Mouse (Mus musculus): ENCODE measurements around the gene Ube2c.

Gene Ube2c

DNA sequence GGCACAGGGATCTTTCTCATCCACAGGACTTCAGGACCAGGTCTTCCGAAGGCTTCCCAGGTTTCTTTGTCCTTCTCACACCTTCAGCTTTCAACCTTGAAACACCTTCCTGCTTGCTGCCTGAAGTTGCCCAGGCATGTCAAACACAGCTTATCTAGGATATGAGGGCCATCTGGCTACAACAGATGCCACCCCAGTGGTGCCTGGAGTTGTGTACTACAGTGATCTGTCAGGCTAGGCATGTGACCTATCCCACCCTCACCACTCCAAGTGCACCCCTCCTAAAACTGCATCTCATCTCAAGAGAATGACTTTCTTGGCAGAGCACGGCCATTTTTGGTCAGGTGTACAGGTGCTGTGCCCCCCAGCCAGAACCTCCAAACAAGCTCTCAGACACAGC lies 8.2 kb upstream of the Ube2c start:
- intact Hi-C loops (cut with DNase I) = no loop called here

DNA sequence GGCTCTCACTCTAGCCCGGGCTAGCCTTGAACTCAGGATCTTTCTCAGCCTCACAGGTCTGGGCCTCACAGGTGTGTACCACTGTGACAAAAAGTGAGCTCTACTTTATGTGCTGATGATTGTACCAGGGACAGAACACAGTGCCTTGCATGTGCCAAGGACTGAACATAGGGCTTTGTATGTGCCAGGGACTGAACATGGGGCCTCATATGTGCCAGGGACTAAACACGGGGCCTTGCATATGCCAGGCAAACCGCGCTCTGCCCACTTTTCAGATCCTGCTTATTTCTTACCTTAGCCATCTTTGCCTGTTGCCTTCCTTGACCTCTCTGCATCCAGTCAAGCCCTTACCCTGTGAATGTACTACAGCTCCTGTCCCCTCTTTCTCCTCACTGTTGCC lies 7.7 kb upstream of the Ube2c start:
- intact Hi-C loops (cut with DNase I) = no loop called here

- intact Hi-C loops (cut with DNase I) = no loop called here
Observed at GRCm38 (mm10) chr2:164762593-164762992, 7.1 kb upstream of the Ube2c start.

GRCm38 (mm10) chr2:164765841-164766240 lies 3.9 kb upstream of the Ube2c start:
- intact Hi-C loops (cut with DNase I) = no loop called here

- intact Hi-C loops (cut with DNase I) = no loop called here
Observed at GRCm38 (mm10) chr2:164767812-164768540, 1.7 kb upstream of the Ube2c start.

- intact Hi-C loops (cut with DNase I) = no loop called here
Observed at GRCm38 (mm10) chr2:164770279-164770678, 581 bp downstream of the Ube2c start.

- intact Hi-C loops (cut with DNase I) = no loop called here
Observed at GRCm38 (mm10) chr2:164771123-164771522, 1.4 kb downstream of the Ube2c start.

DNA sequence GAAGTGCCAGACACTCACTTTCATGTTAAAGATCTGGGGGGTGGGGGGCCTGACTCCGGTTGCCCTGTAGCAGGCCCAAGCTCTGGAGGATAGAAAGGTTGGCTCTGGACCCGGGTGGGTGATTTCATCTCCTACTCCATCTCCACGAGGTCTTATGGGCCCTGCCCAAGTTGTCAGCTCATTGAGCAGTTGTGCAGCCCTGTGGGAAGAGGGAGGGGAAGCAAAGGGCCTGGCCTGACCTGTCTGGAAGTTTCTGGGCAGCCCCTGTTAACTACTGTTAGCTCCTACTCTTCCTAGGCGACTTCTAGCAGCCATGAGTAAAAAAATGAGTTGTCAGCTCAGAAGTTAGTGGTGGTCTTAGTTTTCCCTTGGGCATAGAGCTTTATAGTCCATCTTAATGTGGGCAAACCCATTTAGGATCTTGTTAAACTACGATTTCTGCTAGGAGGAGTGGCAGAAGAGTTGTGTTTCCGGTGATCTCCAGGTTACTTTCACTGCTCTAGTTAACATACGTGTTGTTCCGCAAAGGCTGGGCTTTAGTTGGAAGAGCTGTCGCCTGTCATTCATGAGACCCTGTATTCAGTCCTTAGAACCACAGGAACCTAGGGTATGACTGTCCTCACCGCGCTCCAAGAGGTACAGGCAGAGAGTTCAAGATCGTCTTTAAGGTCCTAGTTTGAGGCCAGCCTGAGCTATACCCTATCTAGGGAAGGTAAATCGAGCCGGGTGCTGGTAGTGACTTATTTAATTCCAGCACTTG lies 3.7 kb downstream of the Ube2c start:
- intact Hi-C loops (cut with DNase I) = no loop called here

DNA sequence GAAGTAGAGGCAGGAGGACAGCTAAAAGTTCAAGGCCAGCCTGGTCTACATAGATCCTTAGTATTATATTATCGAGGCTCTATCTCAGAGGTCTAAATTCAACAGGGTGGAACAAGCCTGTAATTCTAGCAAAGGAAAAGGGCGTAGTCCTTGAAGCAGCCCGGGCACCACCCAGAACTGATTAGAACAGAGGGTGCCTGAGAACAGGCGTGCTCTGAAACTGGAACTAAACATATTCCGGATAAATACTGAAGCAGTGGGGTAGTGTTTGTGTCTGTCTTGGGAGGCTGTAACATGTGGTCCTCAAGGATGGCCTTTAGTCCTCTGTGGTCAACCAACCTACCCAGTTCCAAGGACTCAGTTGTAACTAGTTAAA lies 4.3 kb downstream of the Ube2c start:
- intact Hi-C loops (cut with DNase I) = no loop called here

- intact Hi-C loops (cut with DNase I) = no loop called here
Observed at GRCm38 (mm10) chr2:164776130-164776529, 6.4 kb downstream of the Ube2c start.

GRCm38 (mm10) chr2:164776801-164777200 lies 7.1 kb downstream of the Ube2c start:
- intact Hi-C loops (cut with DNase I) = no loop called here

DNA sequence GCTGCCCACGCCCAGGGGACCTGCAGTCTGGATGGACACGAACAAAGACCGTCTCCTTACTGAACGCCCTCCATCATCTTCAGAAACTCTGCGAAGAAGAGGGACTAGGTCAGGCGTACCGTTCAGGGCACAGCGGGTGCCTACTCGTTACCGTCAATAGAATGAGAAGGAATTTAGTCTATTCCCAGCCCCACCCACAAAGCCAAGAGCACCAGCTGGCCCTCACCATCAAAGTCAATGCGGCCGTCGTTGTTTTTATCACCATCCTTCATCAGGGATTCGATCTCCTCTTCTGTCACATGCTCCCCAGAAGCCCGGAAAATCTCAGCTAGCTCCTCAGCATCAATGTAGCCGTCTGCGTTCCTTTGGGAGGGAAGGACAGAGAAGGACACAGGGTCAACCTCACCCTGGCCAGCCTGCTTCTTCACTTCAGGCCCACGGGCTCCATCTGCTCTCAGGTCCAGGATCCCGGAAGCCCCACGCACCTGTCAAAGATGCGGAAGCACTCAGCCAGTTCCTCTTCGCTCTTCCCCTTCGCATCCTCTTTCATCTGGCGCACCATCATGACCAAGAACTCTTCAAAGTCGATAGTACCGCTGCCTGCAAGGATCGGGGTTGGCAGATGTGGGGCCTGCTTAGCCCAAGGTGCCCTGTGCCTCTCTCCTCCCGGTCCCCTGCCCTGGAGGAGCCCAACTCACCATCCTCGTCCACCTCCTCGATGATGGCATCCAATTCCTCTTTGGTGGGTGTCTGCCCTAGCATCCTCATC lies 7.7 kb downstream of the Ube2c start:
- intact Hi-C loops (cut with DNase I) = no loop called here

DNA sequence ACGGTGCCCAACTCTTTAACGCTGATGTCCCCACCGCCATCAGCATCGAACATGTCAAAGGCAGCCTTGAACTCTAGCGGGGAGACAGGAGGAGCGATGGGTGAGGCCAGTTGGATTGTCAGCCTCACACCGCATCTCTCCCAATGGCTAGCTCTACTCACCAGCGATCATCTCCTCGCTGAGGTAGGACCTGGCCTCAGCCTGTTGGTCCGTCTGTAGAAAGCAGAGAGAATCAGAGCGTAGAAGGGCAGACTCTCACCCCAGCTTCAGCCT lies 8.3 kb downstream of the Ube2c start:
- intact Hi-C loops (cut with DNase I) = no loop called here

GRCm38 (mm10) chr2:164778809-164779208 lies 9.1 kb downstream of the Ube2c start:
- intact Hi-C loops (cut with DNase I) = no loop called here

GRCm38 (mm10) chr2:164779481-164780086 lies 9.9 kb downstream of the Ube2c start, which contains the start of gene Tnnc2:
Gene Tnnc2 (minus strand): TSS chr2:164779967.
- intact Hi-C loops (cut with DNase I) = no loop called here

GRCm38 (mm10) chr2:164781876-164782275 lies 12.2 kb downstream of the Ube2c start:
- intact Hi-C loops (cut with DNase I) = no loop called here

DNA sequence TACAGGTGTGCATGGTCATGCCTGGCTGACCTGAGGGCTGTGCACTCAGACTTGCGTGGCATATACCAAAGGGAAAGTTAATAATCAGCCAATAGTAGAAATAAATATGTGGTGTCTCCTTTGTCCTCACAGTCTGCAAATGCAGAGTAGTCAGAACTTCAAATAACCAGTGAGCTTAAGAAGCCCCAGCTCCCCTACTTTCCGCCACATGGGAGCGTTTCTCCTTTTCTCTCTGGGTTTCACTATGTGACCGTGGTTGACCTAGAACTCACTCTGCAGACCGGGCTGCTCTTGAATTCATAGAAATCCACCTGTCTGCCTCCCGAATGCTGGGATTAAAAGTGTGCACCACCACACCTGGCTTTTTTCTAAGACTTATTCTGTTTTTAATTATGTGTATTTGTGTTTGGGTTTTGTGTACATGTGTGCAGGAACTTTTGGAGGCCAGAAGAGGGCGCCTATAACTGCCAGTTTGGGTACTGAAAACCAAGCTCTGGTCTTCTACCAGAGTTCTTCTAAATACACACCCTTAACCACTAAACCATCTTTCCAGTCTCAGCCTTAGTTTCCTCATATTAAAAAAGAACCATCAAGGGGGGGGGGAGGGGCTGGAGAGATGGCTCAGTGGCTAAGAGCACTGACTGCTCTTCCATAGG lies 14.4 kb downstream of the Ube2c start:
- intact Hi-C loops (cut with DNase I) = no loop called here

DNA sequence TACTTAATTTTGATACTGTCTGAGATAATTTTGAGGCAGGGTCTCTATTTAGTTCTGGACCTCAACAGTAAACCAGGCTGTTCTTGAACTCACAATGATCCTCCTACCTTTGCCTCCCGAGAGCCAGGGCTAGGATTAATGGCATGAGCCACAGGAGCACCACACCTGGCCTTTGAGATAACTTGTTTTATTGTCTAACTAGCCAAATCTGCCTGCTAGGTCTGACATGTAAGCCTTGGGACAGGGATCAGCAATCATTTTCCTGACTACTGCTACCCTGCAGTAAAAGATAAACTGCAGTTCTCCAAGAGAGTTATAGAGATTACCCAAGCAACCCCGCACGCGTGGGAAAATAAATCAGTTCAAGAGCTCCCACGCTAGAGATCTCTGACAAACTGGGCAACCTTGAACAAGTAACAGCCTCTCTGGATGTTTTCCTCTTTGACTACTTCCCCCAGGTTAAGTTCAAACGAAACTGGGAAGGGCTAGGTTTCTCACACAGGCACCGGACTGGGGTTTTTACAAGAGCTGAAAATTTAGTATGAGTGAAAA lies 15.2 kb downstream of the Ube2c start:
- intact Hi-C loops (cut with DNase I) = loop anchor here (5.0 kb wide), 1 partner anchor 38 kb away; the partner anchor contains the start of genes Dnttip1 and Wfdc3

DNA sequence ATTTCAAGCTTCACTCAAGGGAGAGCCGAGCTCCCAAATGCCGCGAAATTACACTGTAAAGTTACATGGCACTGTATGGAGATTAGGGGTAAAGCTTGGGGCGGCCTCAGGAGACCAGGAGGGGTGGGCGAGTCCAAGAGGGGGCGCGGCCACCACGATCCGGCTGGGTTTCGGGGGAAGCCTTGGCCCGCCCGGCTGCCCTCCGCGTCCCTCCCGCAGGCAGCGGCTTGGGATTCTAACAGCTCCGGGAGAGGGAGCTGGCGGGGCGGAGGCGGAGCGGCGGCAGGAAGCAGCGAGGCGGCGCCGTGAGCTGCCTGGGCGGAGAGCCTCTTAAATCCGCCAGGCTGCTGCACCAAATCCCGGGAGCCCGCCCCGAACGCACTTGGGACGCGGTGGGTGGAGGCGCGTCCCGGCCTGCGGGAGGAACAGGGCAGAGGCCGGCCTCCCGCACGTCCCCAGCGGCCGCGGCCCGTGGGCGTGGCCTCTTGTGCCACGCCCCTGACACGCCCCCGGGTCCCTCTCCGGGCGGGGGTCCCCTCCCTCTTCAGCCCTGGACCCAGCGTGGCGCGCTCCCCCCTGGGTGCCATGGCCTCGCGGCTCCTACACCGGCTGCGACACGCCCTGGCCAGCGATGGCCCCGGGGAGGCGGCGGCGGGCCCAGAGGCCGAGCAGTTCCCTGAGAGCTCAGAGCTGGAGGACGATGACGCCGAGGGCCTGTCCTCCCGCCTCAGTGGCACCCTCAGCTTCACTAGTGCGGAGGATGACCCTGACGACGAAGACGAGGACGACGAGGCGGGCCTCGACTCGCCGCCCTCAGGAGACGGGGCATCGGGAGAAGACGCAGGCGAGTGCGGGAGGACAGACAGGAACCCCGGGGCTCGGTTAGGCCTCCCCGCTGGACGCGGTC lies 16.0 kb downstream of the Ube2c start, which contains the start of gene Snx21:
Snx21 (plus strand) TSS at position 343 of the 907 bp plus-strand sequence.
- intact Hi-C loops (cut with DNase I) = loop anchor here (5.0 kb wide), 1 partner anchor 38 kb away; the partner anchor contains the start of genes Dnttip1 and Wfdc3

All from adrenal gland (tissue).